Mouse (Mus musculus) testis, adult 10 weeks (tissue): ENCODE data around the gene Dennd1b. TPM values are rescaled to one million over a fixed set of nuclear protein-coding genes. Genes with fewer than 3 reads are reported as not detected.

Source experiments
- polyA plus RNA-seq: library from polyadenylated mRNA; stranded (reverse); fragments of 350-450 nt; fragmentation: Illumina TruSeq; extraction: RNeasy Lipid Tissue Mini Kit (QIAGEN cat#74804); gene quantifications from one replicate; pipeline ENCODE4 v1.2.3, GENCODE M21; 2014; ENCODE audit warnings: low read depth, low replicate concordance

The Dennd1b gene
- 6.8 TPM for polyA plus RNA-seq

DNA sequence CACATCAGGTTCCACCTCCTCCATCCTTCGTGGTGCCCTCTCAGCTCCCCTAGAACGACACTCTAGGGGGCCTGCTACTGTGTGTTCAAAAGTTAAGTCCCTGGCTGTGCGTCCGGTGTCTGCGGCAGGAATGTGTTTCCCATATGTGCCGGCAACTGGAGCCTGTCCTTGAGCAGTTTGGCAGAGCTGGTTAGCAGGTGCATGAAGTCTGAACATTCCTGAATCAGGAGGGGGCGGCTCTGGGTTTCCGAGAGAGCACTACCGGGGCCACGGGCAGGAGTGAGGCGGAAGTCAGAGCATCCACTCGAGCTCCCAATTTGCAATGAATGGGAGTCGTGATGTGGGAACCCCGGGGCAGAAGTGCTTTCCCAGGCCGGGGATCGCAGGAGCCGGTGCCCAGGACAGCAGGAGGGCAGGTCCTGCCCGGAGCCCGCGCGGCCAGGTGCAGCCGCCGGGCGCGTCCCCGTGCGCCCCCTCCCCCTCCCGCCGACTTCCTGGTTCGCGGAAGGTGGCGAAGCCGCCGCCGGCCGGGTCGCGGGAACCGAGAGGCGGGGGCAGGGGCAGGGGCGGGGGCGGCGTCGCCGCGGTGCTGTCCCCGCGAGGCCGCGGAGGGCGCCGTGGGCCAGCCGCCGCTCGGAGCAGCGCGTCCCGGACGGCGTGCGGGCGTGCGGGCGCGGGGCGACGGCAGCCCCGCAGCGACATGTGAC is at the start of gene Dennd1b:
Gene Dennd1b (plus strand): TSS at position 275 of the 707 bp plus-strand sequence.

Other genes starting within 250 kb of the Dennd1b start
- gene Lhx9, start 114.9 kb upstream of the Dennd1b start, polyA plus RNA-seq, result 2.2 TPM
- 2.7 TPM for gene 2310009B15Rik, start 106.6 kb upstream of the Dennd1b start, polyA plus RNA-seq